Mouse (Mus musculus): ENCODE data around the gene Atp5f1.

Gene Atp5f1

DNA sequence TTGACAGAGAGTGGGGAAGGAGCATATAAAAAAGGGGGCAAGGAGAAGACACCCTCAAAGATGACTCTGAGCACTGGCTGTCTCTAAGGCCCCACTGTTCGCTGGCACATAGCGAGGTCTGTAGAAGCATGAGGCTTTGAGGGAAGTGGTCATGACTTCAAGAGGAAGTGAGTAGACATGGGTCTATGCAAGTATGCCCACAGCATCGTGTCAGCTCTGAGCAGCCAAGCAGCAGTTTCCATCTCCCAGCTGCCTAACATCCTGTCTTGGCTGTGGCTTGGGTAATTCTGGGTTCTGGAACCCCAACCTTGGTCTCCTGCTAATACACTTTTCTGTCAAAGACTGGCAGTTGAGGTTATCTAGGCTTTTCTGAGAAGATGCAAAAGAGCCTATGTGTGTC, 59.2 kb downstream of the Atp5f1 start:
- DNase-seq (ENCODE audit: low read depth, low spot score) = no peak

DNA sequence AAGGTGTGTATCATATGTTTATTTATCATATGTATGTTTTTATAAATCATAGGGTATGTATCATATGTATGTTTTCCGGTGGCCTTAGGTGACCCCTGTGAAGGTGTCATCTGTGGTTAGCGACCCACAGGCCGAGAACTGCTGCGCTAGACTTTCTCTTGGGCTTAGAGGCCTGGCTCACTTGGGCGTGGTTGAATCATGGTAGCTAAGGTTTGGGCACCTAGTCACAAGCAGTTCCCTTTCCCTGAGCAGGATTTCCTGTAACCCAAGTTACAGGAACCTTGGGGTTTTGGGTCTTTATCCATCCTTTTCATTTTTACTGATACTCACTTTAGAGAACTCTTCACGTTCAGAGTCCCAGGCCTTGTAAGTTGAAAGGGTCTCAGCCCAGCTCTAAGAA, 59.6 kb downstream of the Atp5f1 start:
- DNase-seq (ENCODE audit: low read depth, low spot score) = no peak

DNA sequence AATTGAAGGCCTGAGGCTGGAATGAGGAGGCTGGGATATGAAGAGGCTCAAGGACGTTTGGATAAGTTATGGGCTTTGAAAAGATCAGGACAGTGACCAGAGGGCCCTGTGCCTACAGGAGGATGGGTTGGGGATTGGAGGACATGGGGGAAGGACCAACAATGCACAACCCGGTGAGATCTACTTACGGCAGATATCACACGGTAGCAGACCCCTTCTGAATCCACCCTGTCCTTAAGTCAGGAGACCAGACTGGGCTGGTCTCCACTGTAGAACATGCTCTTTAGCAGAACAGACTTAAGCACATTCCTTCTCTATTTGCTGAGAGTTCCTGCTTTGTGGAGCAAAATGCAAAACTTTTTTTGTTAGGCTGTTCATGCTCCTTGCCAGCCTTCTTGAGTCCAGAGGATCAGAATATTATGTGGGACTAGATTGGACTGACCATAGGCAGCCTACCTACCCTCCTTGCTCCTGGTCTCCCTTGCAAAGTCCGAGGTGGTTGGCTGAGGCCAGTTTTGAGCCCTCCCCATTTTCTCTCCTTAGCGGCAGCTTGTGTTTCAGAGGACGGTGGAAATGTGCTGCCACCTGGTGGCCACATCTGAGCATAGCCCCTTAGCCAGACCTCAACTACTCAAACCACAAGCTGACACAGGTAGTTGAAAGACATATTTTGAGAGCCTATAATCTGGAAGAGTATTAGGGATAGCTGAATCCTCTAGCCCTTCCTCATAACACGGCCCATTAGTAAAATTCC, 60.3 kb downstream of the Atp5f1 start:
- peak; percentile 92 for DNase-seq (ENCODE audit: low read depth, low spot score)

DNA sequence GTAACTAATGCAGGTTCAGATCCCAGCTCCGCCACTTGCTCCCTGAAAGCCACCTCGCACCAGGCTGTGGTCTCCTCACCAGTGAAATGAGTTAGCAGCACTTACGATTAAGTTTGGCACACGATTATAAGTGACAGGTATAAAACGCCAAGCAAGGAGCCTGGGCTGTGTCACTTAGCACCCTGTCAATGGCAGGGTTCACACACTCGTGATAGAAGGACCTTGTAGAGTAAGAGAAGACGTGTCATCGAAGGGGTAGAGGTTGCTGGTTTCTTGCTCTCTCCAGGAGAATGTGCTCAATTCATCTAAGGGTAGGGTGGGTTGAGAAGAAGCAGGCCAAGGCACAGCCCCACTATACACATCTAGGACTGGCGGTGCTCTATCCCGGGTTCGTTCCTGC, 61.0 kb downstream of the Atp5f1 start:
- DNase-seq (ENCODE audit: low read depth, low spot score) = no peak

DNA sequence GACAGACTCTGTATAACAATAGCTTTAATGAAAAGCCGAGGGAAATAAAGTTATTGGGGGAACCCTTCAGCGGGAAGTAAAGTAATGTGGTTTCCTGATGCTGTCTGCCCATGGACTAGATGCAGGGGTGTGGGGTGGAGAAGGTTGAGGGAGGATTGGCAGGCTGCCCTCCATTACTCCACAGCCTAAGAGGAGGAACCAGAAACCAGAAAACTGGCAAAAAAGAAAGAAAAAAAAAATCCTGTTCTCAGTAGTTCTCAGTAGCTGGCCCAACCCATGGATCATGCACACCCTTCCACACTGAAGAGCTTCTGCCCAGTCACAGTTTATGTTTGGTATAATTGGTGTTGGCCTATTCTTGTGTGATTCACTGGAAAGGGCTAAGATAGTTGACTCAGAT, 61.6 kb downstream of the Atp5f1 start:
- DNase-seq (ENCODE audit: low read depth, low spot score) = peak; percentile 67

DNA sequence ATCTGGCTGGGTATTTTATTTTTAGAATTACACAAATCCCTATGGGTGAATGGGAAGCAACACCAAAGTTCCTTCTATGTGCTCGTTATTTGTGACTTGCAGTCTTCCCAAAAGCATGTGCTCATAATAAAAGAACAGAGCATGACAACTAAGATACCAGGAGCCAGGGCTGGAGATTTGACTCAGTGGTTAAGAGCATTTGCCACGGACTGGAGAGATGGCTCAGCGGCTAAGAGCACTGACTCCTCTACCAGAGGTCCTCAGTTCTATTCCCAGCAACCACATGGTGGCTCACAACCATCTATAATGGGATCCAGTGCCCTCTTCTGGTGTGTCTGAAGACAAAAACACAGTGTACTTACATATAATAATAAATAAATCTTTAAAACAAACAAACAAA, 63.1 kb downstream of the Atp5f1 start:
- no peak for DNase-seq (ENCODE audit: low read depth, low spot score)

DNA sequence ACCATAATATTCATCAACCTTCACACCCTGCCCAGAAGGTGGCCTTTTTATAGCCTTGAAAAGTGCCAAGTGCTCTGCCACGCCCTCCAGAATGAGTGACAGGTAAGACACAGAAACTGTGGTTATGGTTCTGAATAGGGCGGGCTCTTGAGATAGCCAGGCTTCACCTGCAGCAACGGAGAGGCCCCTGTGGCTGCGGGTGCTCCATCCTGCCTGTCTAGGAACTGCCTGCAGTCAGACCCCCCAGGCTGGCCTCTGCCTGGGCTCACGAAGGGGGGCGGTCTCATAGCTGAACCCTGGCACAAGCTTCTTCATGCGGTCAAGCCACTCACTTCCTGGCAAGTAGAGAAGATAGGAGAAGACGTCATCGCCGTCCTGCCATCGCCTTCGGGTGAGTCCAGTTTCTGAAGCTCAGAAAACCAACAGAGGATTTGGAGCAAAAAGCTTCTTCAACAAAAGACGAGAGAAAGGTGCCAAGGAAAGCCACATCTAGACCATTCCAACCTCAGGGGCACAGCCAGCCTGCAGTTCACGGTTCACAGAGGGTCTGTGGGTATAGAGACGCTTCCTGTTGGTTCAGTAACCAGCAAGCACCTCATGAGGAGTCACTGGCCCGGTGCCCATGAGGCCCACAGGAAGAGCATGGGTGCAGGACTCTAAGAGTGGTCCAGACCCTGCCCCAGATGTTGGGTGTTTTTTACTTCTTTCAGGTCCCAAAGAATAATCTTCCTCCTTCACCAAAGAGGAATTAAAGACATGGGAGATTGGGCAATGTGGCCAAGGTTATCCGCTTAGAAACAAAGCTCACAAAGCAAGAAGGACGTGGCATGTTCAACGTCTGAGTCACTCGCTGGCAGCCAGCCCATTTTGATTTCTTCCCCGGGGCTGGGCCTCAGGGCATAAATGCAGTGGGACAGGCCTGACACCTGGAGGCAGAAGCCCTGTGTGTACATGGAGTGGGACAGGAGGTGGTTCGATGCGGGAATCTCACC, 65.0 kb downstream of the Atp5f1 start:
- peak; percentile 81 for DNase-seq (ENCODE audit: low read depth, low spot score)

DNA sequence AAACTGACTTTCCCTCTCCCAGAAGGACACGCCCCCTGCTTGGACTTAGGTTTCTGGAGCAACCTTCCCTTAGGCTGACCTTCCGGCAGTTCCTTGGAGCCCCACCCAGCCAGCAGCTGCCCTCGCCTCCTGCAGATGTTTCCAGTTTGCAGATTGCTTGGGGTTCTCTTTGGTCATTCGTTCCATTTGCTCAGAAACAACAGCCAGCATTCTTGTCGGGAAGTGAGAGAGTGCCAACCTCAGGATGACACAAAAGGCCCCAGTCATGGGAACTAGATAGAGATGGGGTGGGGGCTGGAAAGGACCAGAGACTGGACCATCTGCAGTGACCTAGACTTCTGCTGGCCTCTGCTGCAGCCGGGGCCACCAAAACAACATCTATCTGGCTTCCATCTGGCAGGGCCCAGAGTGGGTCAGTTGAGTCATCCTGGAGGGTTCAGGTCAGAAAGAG, 65.9 kb downstream of the Atp5f1 start:
- peak; percentile 88 for DNase-seq (ENCODE audit: low read depth, low spot score)

All from brain, adult 2 months (tissue).